Mouse (Mus musculus) heart, adult 2 months (tissue): Measurements from ENCODE around the gene Zfp692. TPM values are rescaled to one million over a fixed set of nuclear protein-coding genes. Genes with fewer than 3 reads are reported as not detected.

Source experiments
- DNase-seq, 2 experiments: peaks; one replicate each; pipeline ENCODE4 v3.0.0; 2021
- H3K27ac ChIP-seq: fragments of 200-600 bp; 2 replicates; pipeline ENCODE4 v1.8.1; 2022
- H3K27me3 ChIP-seq: fragments of 200-500 bp; 2 replicates; pipeline ENCODE4 v1.6.1; 2012; ENCODE audit warnings: mild to moderate bottlenecking, low read length, inconsistent platforms, mixed read lengths; ENCODE audit not compliant: control insufficient read depth, insufficient read depth
- H3K36me3 ChIP-seq: fragments of 200-500 bp; 2 replicates; pipeline ENCODE4 v1.6.1; 2012; ENCODE audit warnings: low read length, inconsistent platforms; ENCODE audit not compliant: control insufficient read depth, insufficient read depth
- H3K4me1 ChIP-seq: fragments of 200-500 bp; 2 replicates; pipeline ENCODE4 v1.6.1; 2011; ENCODE audit warnings: low read length; ENCODE audit not compliant: control insufficient read depth, insufficient read depth
- H3K4me3 ChIP-seq: fragments of 200-600 bp; 2 replicates; pipeline ENCODE4 v1.8.1; 2022
- H3K79me2 ChIP-seq: fragments of 200-500 bp; replicated peaks from 2 replicates; pipeline ENCODE4 v1.6.1; 2012; ENCODE audit warnings: mild to moderate bottlenecking, inconsistent platforms, low read length, moderate library complexity, mixed read lengths; ENCODE audit not compliant: control insufficient read depth, insufficient read depth
- H3K9ac ChIP-seq: fragments of 200-500 bp; 2 replicates; pipeline ENCODE4 v1.6.1; 2012; ENCODE audit warnings: low read depth, mild to moderate bottlenecking, control low read depth, inconsistent platforms, low read length, mixed read lengths
- CTCF ChIP-seq: fragments of 200-600 bp; IDR thresholded peaks from 2 replicates; pipeline ENCODE4 v1.8.1; 2022; ENCODE audit warnings: antibody characterized with exemption, mild to moderate bottlenecking, moderate library complexity
- EP300 ChIP-seq: fragments of 200-500 bp; IDR thresholded peaks from 2 replicates; pipeline ENCODE4 v1.6.1; 2011; ENCODE audit warnings: low read depth, low read length, control low read depth; ENCODE audit not compliant: insufficient read depth
- POLR2A ChIP-seq: fragments of 200-500 bp; IDR thresholded peaks from 2 replicates; pipeline ENCODE4 v1.6.1; 2011; ENCODE audit warnings: mild to moderate bottlenecking, low read depth, low read length, control low read depth; ENCODE audit not compliant: insufficient read depth
- WGBS: fragments of 180-500 bp; shearing (Covaris S2); methylation state at CpG from one replicate; pipeline ENCODE4 v1.1.7; 2018; 5-methylcytosine and 5-hydroxymethylcytosine counted together
- intact Hi-C: fragments of 180-260 bp; cut with DNase I; formaldehyde crosslinking; loops from one replicate; pipeline ENCODE4 v1.15.1; 2025
- polyA plus RNA-seq: library from polyadenylated mRNA; depleted of rRNA; stranded (reverse); fragments of >200 nt; gene quantifications from 2 replicates; pipeline ENCODE4 v1.2.3, GENCODE M21; 2012
- total RNA-seq, 2 experiments: library from RNA; stranded (reverse); gene quantifications; 2 replicates each; pipeline ENCODE4 v1.2.3; 2021

Gene Zfp692
- total and polyA plus RNA-seq, 3 experiments, result 3.1 to 9.8 (median 4.4) TPM

DNA sequence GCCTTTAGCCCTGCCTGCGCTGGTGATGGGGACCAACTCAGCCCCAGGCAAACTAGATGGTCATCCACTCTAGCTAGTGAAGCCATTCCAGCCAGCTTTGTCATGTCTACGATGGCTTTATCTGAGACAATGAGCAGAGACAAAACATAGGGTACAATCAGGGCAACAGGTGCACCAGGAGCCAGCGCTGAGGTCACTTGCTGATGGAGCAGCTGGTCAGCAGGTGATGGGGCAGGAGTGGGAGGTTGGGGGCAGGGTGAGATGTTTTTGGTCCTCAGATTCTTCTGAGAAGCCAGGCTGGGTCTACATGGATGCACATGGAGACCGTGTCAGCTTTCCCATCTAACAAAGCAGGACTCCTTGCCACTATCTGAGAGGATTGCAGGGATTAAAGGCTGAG, 16.1 kb upstream of the Zfp692 start:
- H3K4me3 ChIP-seq, result no peak overlapping the region
- DNase-seq, result no peak
- 71% methylated on average over 4 of the region's 4 CpGs for WGBS
- no peak for TF ChIP-seq POLR2A
- TF ChIP-seq EP300, result no peak
- TF ChIP-seq CTCF, result no peak
- no peaks in the 10 kb centered on the region for H3K36me3 ChIP-seq
- no peaks in the 10 kb centered on the region for H3K27me3 ChIP-seq
- no peaks in the 10 kb centered on the region for H3K79me2 ChIP-seq
- intact Hi-C loops, result no loop called here
- H3K9ac ChIP-seq, result no peak overlapping the region
- no peak overlapping the region for H3K27ac ChIP-seq
- H3K4me1 ChIP-seq, result no peaks in the 10 kb centered on the region

DNA sequence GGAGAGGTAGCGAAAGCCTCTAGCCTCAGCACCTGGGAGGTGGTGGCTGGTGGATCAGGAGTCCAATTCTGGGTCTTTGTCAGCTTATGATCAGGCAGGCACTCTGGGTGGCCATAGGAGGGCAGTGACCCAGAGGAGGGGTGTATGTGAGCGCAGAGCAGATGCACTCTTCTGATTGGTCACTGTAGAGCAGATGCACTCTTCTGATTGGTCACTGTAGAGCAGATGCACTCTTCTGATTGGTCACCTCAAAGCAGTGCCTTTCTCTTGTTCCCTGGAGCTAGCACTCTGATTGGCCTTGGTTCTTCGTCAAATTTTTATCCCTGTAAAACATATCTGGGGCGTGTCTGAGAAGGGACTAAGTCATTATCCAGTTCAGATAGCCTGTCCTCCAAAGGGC, 14.1 kb upstream of the Zfp692 start:
- no peak for DNase-seq
- Histone ChIP-seq H3K4me1 (no peaks in the 10 kb centered on the region), H3K4me3 (no peak overlapping the region), H3K27me3 (no peaks in the 10 kb centered on the region), H3K36me3 (no peaks in the 10 kb centered on the region), H3K27ac (no peak overlapping the region), H3K9ac (no peak overlapping the region), H3K79me2 (no peaks in the 10 kb centered on the region)
- intact Hi-C loops, result no loop called here
- WGBS, result 53% methylated on average over 4 of the region's 4 CpGs
- TF ChIP-seq EP300, result no peak
- no peak for TF ChIP-seq POLR2A
- TF ChIP-seq CTCF, result no peak

DNA sequence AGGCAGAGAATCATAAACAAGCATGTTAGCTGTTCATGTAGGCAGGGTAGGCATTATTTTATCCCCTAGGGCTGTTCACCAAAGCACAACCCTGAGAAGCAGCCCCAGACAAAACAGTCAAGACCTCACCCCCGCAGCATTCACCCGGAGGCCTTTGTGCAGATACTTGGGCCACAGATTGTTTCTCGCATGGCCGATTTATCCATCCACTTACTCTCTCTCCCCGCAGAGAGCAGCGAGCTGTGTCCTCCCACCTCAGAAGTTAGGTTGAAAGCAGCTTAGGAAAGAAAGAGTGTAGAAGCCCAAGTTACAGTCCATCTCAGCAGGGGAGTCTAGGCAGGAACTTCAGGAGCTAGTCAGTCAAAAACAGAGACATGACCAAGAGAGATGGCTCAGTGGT, 9.5 kb upstream of the Zfp692 start:
- Histone ChIP-seq H3K4me3 (no peak overlapping the region), H3K4me1 (peaks cover 1% of the 10 kb centered on the region; the same call in 1 of the 2 replicates), H3K36me3 (no peaks in the 10 kb centered on the region), H3K27me3 (no peaks in the 10 kb centered on the region), H3K9ac (no peak overlapping the region), H3K79me2 (no peaks in the 10 kb centered on the region), H3K27ac (no peak overlapping the region)
- intact Hi-C loops, result no loop called here
- TF ChIP-seq EP300, result no peak
- no peak for TF ChIP-seq POLR2A
- TF ChIP-seq CTCF, result no peak
- 83% methylated on average over 6 of the region's 6 CpGs for WGBS
- no peak for DNase-seq

DNA sequence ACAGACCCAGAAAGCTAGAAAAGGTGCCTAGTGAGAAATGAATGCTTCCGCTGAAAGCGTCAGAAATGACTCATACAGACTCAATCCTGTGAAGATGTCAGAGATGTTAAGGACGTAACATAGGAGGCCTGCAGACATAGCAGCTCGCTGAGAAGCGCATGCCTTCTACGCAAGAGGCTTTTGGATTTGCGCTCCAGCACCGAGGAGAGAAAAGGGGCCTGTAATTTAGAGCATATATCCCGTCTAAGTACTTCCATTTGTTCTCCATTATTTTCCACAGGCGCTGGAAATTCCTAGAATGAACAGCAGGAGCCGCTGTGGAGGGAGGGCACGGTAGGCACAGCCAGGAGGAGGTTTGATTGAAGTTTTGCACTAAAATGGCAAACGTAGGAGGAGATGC, 5.8 kb upstream of the Zfp692 start:
- Histone ChIP-seq H3K27me3 (no peaks in the 10 kb centered on the region), H3K79me2 (no peaks in the 10 kb centered on the region), H3K27ac (peak overlapping the region; percentile 85; the same call in 1 of the 2 replicates), H3K36me3 (no peaks in the 10 kb centered on the region), H3K4me3 (peak overlapping the region; percentile 43), H3K4me1 (peaks cover 3% of the 10 kb centered on the region; the same call in 1 of the 2 replicates), H3K9ac (no peak overlapping the region)
- 15% methylated on average over 13 of the region's 13 CpGs for WGBS
- TF ChIP-seq EP300 (no peak), CTCF (peak; percentile 71), POLR2A (no peak)
- intact Hi-C loops, result loop anchor here (1.0 to 10.0 kb wide), 6 partner anchors 102 to 336 kb away; partner anchors contain the start of gene Cnot8
- peak; percentile 68 to 79 for DNase-seq

DNA sequence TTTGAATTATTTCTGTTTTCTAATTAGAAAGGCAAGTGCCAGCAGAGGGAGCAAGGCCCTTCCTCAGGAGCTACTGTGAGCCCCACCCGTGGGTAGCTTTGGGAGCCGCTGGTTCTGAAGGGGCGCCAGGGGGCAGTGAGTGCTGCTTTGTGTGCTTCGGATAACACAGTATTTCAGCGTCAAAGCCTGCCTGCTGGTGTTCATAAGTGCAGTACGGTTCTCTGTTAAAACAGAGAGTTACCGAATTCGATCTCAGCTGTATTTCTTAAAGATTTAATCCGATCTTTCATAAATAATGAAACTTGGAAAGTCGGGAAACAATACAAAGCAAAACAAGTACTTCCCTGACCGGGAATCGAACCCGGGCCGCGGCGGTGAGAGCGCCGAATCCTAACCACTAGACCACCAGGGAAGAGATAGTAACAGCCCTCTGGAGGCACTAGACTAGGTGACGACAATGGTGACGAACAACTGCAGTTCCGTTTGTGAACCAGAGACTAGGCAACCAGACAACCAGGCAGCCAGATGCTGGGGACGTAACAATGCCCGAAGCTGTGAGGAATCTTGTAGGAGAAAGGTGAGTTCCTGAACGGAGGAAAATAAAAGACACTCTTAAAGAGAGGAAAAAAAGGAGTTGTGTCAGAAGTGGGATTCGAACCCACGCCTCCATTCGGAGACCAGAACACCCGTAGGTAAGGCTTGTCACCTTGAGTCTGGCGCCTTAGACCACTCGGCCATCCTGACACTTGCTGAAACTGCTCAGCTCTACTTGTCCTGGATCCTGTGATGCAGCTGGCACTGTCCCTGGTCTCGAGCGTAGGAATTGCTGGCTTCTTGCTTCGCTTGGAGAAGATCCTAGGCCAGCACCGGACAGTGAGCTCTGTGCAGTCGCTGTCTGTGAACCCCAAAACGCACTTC, 4.8 kb upstream of the Zfp692 start:
- H3K27me3 ChIP-seq, result no peaks in the 10 kb centered on the region
- H3K9ac ChIP-seq, result peak overlapping the region; percentile 76
- WGBS, result under 1% methylated on average over 36 of the region's 36 CpGs
- H3K79me2 ChIP-seq, result no peaks in the 10 kb centered on the region
- intact Hi-C loops, result loop anchor here (1.0 to 10.0 kb wide), 7 partner anchors 27 to 337 kb away; partner anchors contain the start of gene Cnot8
- peak overlapping the region; percentile 43 for H3K4me3 ChIP-seq
- peaks cover 4% of the 10 kb centered on the region; the same call in 1 of the 2 replicates for H3K4me1 ChIP-seq
- DNase-seq, result peak; percentile 96 to 99
- TF ChIP-seq CTCF (peak; percentile 81), POLR2A (peak; percentile 48; the same call in 1 of the 2 replicates), EP300 (peak; percentile 99)
- H3K36me3 ChIP-seq, result no peaks in the 10 kb centered on the region
- peak overlapping the region; percentile 85 for H3K27ac ChIP-seq

DNA sequence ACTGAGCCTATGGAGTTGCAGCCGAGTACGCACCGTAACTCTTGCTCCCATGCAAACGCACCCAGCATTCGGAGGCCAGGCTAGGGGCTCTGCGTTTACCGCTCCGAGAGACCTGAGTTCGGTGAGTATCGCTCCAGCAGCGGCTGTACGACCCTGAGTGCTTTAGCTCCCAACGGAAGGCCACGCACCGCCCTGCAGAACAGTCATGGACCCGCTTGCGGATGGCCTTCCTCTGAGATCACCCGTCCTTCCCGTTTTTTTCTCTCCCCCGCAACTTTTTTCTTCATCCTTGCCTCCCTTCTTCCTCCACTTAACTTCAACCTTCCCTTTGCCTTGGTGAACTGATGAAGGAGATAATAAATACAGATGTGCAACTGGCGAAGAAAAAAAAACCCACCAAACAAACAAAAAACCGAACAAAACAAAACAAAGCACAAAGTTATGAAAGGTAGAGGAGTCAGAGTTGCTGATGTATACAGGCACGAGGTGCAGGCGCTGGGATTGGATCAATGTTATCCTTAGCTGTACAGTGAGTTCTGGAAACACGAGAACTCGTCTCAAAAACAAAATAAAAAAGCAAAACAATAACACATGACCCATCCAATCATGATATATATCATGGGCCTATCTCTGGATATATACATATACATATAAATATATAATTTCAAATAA, 4.0 kb upstream of the Zfp692 start:
- peaks cover 4% of the 10 kb centered on the region; the same call in 1 of the 2 replicates for H3K4me1 ChIP-seq
- no peaks in the 10 kb centered on the region for H3K79me2 ChIP-seq
- H3K27me3 ChIP-seq, result no peaks in the 10 kb centered on the region
- DNase-seq, result no peak
- peak overlapping the region; percentile 43 for H3K4me3 ChIP-seq
- H3K27ac ChIP-seq, result peak overlapping the region; percentile 85
- no peaks in the 10 kb centered on the region for H3K36me3 ChIP-seq
- peak overlapping the region; percentile 76 for H3K9ac ChIP-seq
- WGBS, result 1% methylated on average over 26 of the region's 26 CpGs
- intact Hi-C loops, result loop anchor here (1.0 to 10.0 kb wide), 5 partner anchors 26 to 338 kb away; partner anchors contain the start of gene Cnot8
- TF ChIP-seq CTCF, result no peak
- TF ChIP-seq EP300, result no peak
- TF ChIP-seq POLR2A, result no peak
